Mouse (Mus musculus) C2C12 (cell line): ENCODE measurements around the gene Lactbl1.

ENCODE experiments used
- CEBPB ChIP-seq: IDR thresholded peaks from one replicate; pipeline ENCODE4 v1.6.1; 2011; ENCODE audit warnings: low read depth, mild to moderate bottlenecking, control low read depth, moderate library complexity
- CTCF ChIP-seq: IDR thresholded peaks from one replicate; pipeline ENCODE4 v1.5.1; 2011; ENCODE audit not compliant: control insufficient read depth, insufficient read depth, insufficient read length
- FOSL1 ChIP-seq: IDR thresholded peaks from one replicate; pipeline ENCODE4 v1.8.0; 2011; ENCODE audit warnings: mild to moderate bottlenecking, low read length; ENCODE audit not compliant: poor library complexity, insufficient read depth, severe bottlenecking
- USF1 ChIP-seq: IDR thresholded peaks from one replicate; pipeline ENCODE4 v1.6.1; 2011; ENCODE audit warnings: low read depth, mild to moderate bottlenecking, control low read depth, moderate library complexity

DNA sequence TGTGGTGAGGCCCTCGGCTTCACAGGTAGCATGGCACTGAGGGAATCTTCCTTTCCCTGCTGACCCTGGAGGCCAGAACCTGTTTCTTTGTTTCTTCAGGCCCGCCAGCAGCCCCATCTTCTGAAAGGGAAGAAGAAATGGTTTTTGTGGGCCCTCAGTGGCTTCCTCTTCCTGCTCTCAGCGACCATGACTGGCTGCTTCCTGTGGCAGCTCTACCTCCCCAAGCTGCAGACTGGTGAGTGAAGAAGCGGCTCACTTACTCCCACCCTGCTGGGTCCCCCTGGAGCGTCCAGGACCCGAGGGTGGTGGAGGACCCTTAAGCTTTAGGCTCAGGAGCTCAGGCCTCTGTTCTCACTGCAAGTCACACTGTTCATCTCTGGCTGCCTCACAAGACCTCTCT lies 4.2 kb downstream of the Lactbl1 start:
- TF ChIP-seq CTCF (no peak), USF1 (no peak), CEBPB (no peak), FOSL1 (no peak)
